Mouse (Mus musculus) cerebral cortex, adult 2 months (tissue): ENCODE data around the gene Vmn1r184.

Experiments used
- WGBS: fragments of 180-500 bp; shearing (Covaris S2); methylation state at CpG from one replicate; pipeline ENCODE4 v1.1.7; 2018; 5-methylcytosine and 5-hydroxymethylcytosine counted together

The Vmn1r184 gene

GRCm38 (mm10) chr7:26260034-26260433, at the start of gene Vmn1r184:
TSS of gene Vmn1r184 (plus strand) at chr7:26260334.
- 77% methylated on average over 1 of the region's 1 CpGs for WGBS

- 83% methylated on average over 8 of the region's 8 CpGs for WGBS
Observed at GRCm38 (mm10) chr7:26303429-26304166, 43.5 kb downstream of the Vmn1r184 start.

- 58% methylated on average over 2 of the region's 2 CpGs for WGBS
Observed at GRCm38 (mm10) chr7:26306926-26307325, 46.8 kb downstream of the Vmn1r184 start, which contains the start of gene Cyp2a4. TSS of gene Cyp2a4 (plus strand) at chr7:26307169.

DNA sequence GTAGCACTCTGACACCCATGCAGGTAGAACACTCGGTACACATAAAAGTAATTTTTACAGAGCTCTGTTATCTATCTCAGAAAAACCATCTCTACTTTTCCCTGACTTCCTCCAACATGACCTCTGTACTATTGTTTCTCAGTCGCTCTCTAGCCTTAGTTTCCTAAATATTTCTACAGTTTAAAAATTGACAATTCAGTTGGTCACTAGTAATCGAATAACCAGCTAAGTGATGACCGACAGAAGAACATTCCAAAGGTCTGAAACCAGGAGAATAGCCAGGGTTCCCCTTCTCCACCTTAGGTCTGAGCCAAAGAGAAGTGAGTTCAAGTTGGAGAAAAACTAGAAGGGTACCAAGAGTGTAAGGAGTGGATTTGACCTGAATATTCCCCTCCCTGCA, 51.7 kb downstream of the Vmn1r184 start:
- WGBS, result 83% methylated on average over 4 of the region's 4 CpGs

- WGBS, result 93% methylated on average over 2 of the region's 2 CpGs
Observed at GRCm38 (mm10) chr7:26315194-26315593, 55.1 kb downstream of the Vmn1r184 start.

DNA sequence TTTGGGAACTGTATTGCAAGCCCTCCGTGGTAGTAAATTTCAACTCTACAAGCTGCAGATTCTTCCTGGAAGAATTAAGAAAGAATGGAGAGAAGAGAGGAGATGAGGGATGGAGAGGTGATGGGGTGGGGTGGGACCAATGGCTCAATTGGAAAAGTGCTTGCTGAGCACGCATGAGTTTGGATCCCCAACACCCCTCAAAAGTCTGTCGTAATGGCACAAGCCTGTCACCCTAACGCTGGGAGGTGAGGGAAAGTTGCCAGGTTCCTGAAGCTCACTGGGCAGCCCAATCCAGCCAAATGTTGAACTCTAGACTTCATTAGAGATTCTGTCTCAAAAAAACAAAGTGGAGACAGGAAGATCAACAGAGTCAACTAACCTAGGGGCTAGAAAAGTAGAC, 55.7 kb downstream of the Vmn1r184 start:
- 86% methylated on average over 4 of the region's 4 CpGs for WGBS
